Mouse (Mus musculus): Measurements from ENCODE around the gene Dusp27.

DNA sequence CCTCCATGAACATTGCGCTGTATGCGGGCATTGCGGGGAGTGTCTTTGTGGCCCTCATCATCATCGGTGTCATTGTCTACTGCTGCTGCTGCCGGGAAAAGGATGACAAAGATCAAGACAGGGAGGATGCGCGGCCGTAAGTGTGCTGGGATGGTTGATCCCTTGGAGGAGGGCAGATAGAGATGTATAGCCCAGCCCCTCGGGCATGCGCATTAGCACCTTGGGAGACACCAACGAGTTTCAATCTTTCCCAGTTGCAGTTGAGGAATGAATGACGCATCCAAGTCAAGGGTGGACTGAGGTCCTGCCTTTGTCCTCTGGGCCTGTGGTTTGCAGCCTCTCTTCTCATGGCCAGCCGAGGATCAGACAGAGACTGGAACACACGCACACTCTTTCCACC is 36.9 kb upstream of the Dusp27 start:
- TF ChIP-seq POLR2A (IDR thresholded peaks at IDR 0.05; ENCODE audit: low read depth, low read length) (no peak), CTCF (IDR thresholded peaks at IDR 0.05; ENCODE audit: extremely low read depth, insufficient read length, insufficient replicate concordance, low read depth, low read length) (no peak)

All from small intestine, adult 2 months (tissue).